Mouse (Mus musculus) myocyte (in vitro differentiated cells): ENCODE results near the gene Ifih1.

Experiments used
- CEBPB ChIP-seq: IDR thresholded peaks from 2 replicates; pipeline ENCODE4 v1.6.1; 2011; ENCODE audit warnings: mild to moderate bottlenecking, moderate library complexity; ENCODE audit not compliant: poor library complexity, insufficient read depth, severe bottlenecking
- E2F4 ChIP-seq: IDR thresholded peaks from one replicate; pipeline ENCODE4 v1.6.1; 2011; ENCODE audit warnings: mild to moderate bottlenecking, control low read depth, moderate library complexity; ENCODE audit not compliant: insufficient read depth
- MAX ChIP-seq: IDR thresholded peaks from one replicate; pipeline ENCODE4 v1.6.1; 2011; ENCODE audit warnings: low read depth, mild to moderate bottlenecking, control low read depth
- MYOD1 ChIP-seq, 3 experiments: IDR thresholded peaks; one replicate each; pipeline ENCODE4 v1.6.1; 2011; ENCODE audit warnings: control low read depth in 2 of 3, low read depth in 2 of 3, mild to moderate bottlenecking in 2 of 3, moderate library complexity in 1 of 3; ENCODE audit not compliant: insufficient read length in 2 of 3, control insufficient read depth in 1 of 3
- MYOG ChIP-seq, 3 experiments: IDR thresholded peaks; one replicate each; pipeline ENCODE4 v1.6.1; 2011; ENCODE audit warnings: control low read depth in 2 of 3, low read depth in 2 of 3, mild to moderate bottlenecking in 2 of 3; ENCODE audit not compliant: insufficient read length in 2 of 3, control insufficient read depth in 1 of 3, insufficient read depth in 1 of 3
- POLR2A ChIP-seq: IDR thresholded peaks from one replicate; pipeline ENCODE4 v1.6.1; 2011; ENCODE audit warnings: low read depth, mild to moderate bottlenecking, control low read depth, moderate library complexity; ENCODE audit not compliant: insufficient read length
- POLR2AphosphoS2 ChIP-seq: IDR thresholded peaks from one replicate; pipeline ENCODE4 v1.6.1; 2011; ENCODE audit warnings: low read depth, control low read depth; ENCODE audit not compliant: insufficient read length
- REST ChIP-seq: IDR thresholded peaks from one replicate; pipeline ENCODE4 v1.6.1; 2011; ENCODE audit warnings: mild to moderate bottlenecking, control low read depth, moderate library complexity; ENCODE audit not compliant: insufficient read depth, insufficient read length
- TCF12 ChIP-seq: IDR thresholded peaks from one replicate; pipeline ENCODE4 v1.6.1; 2011; ENCODE audit warnings: mild to moderate bottlenecking, control low read depth; ENCODE audit not compliant: poor library complexity, insufficient read depth, severe bottlenecking
- USF1 ChIP-seq: IDR thresholded peaks from one replicate; pipeline ENCODE4 v1.6.1; 2011; ENCODE audit warnings: low read depth, mild to moderate bottlenecking, control low read depth, moderate library complexity

DNA sequence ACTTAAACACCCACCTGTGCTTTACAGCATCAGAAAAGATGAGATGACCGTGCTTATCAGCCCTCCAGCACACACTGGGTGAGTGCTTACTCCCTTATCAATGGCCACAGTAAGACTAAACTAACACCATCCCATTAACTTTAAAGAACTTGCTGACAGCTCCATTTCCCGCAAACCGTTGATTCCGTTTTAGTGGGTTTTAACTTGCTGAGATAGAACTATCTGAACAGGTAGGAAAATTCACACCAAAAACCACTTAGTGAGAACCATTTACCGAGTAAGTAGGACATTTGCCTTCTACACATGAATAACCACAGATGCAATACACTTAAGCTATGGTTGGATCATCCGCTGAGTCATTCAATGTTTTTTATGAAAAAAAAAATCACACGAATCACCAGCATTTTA, 27.1 kb downstream of the Ifih1 start:
- TF ChIP-seq POLR2A = no peak
- no peak for TF ChIP-seq USF1
- no peak for TF ChIP-seq E2F4
- no peak for TF ChIP-seq CEBPB
- TF ChIP-seq POLR2AphosphoS2 = no peak
- TF ChIP-seq TCF12 = no peak
- TF ChIP-seq MYOD1 (IDR thresholded peaks at IDR 0.05; ENCODE audit: control insufficient read depth in 1 of 3, insufficient read length in 2 of 3, low read depth in 2 of 3) = no peak
- TF ChIP-seq MYOG (IDR thresholded peaks at IDR 0.05; ENCODE audit: control insufficient read depth in 1 of 3, insufficient read depth in 1 of 3, insufficient read length in 2 of 3, low read depth in 2 of 3) = no peak
- TF ChIP-seq MAX = no peak
- no peak for TF ChIP-seq REST
